Comparison of ENCODE assay signal across 20 mouse cellular contexts in genomic region chr10:95585554-95585953, GRCm38 (mm10). TPM values are rescaled to one million over a fixed set of nuclear protein-coding genes. Genes with fewer than 3 reads are reported as not detected.
DNase-seq lines count a peak whose midpoint lies in the region.
"Had no signal": no experiment of that assay in that cellular context is flagged by ENCODE, and none has a peak within 500 bp of the region (broad histone marks: within the 10 kb centered on the region; RNA-seq: fewer than 3 reads in every experiment).

No protein-coding gene starts in this region.

- DNase-seq in ES-CJ7 (ENCODE audit: low read depth, low spot score) (peak; percentile 59), R1 (ENCODE audit: low read depth, low spot score) (peak; percentile 59), ZHBTc4 (ENCODE audit: low read depth, low spot score) (peak; percentile 52)
- no peak for DNase-seq in adrenal gland, adult 18-20 months (ENCODE audit: low spot score in 2 of 2)
- DNase-seq in urinary bladder, adult 2 months (ENCODE audit: low spot score), result no peak
- DNase-seq in testis, postnatal 10 days (ENCODE audit: low spot score), result no peak
- DNase-seq: adrenal gland, adult 2 months; adrenal gland, adult 8-10 months; adrenal gland, postnatal 10 days; adrenal gland, postnatal 14 days; adrenal gland, postnatal 25 days; adrenal gland, postnatal 36 days; B cell, adult 2 months; cerebellum, adult 11 months; cerebellum, adult 11-12 months; cerebellum, adult 18-20 months; cerebellum, adult 2 months; cerebellum, adult 8-10 months; cerebellum, adult 9-10 months; cerebellum, adult 9-11 months had no signal

RNA-seq across cellular contexts. Expression of gene Nudt4, which starts 21.6 kb away (rescaled TPM):
- total RNA-seq in adrenal gland, adult 18-20 months (2021), result 100 to 1,000 TPM; 138 to 187 TPM
- 60.3 and 63.6 TPM in 2 replicates for polyA plus RNA-seq in urinary bladder, adult 2 months (2012; rRNA removed)

Comparison
In these comparisons a context has a peak if more than half of its experiments do, and no peak if none do; other contexts are left out.
1. DNase-seq: peak in ES-CJ7 (single experiment), R1 (single experiment) and ZHBTc4 (single experiment); none in adrenal gland, adult 18-20 months (0 of 2), urinary bladder, adult 2 months (single experiment) and testis, postnatal 10 days (single experiment).